Mouse (Mus musculus) hindbrain, embryonic 10.5 days (tissue): ENCODE measurements around the gene Camp. TPM values are rescaled to one million over a fixed set of nuclear protein-coding genes. Genes with fewer than 3 reads are reported as not detected.

Experiments used
- DNase-seq: peaks from one replicate; pipeline ENCODE4 v3.0.0-alpha.2; 2017; ENCODE audit warnings: low spot score
- H3K27ac ChIP-seq: fragments of 300-500 bp; sonication (generic); 2 replicates; pipeline ENCODE4 v1.5.1; 2016; ENCODE audit warnings: mild to moderate bottlenecking, moderate library complexity
- H3K27me3 ChIP-seq: fragments of 300-500 bp; sonication (generic); 2 replicates; pipeline ENCODE4 v1.6.1; 2016; ENCODE audit warnings: mild to moderate bottlenecking; ENCODE audit not compliant: poor library complexity, insufficient read depth, severe bottlenecking
- H3K36me3 ChIP-seq: fragments of 300-500 bp; sonication (generic); 2 replicates; pipeline ENCODE4 v1.6.1; 2016; ENCODE audit warnings: mild to moderate bottlenecking, moderate library complexity
- H3K4me1 ChIP-seq: fragments of 300-500 bp; sonication (generic); replicated peaks from 2 replicates; pipeline ENCODE4 v1.6.1; 2016; ENCODE audit warnings: mild to moderate bottlenecking
- H3K4me3 ChIP-seq: fragments of 300-500 bp; sonication (generic); 2 replicates; pipeline ENCODE4 v1.5.1; 2016; ENCODE audit warnings: mild to moderate bottlenecking, moderate library complexity
- H3K9me3 ChIP-seq: fragments of 300-500 bp; sonication (generic); 2 replicates; pipeline ENCODE4 v1.6.1; 2016; ENCODE audit warnings: mild to moderate bottlenecking, moderate library complexity
- WGBS: fragments of 180-500 bp; shearing (Covaris S2); methylation state at CpG from one replicate; pipeline ENCODE4 v1.1.7; 2016; 5-methylcytosine and 5-hydroxymethylcytosine counted together
- polyA plus RNA-seq: library from polyadenylated mRNA; unstranded; fragments of >200 nt; fragmentation: Nextera tagmentation; extraction: Ambion mirVana; gene quantifications from 2 replicates; pipeline ENCODE4 v1.2.1, GENCODE M21; 2016

Camp gene
- polyA plus RNA-seq, 1 experiment from 2014 or later, result not detected

DNA sequence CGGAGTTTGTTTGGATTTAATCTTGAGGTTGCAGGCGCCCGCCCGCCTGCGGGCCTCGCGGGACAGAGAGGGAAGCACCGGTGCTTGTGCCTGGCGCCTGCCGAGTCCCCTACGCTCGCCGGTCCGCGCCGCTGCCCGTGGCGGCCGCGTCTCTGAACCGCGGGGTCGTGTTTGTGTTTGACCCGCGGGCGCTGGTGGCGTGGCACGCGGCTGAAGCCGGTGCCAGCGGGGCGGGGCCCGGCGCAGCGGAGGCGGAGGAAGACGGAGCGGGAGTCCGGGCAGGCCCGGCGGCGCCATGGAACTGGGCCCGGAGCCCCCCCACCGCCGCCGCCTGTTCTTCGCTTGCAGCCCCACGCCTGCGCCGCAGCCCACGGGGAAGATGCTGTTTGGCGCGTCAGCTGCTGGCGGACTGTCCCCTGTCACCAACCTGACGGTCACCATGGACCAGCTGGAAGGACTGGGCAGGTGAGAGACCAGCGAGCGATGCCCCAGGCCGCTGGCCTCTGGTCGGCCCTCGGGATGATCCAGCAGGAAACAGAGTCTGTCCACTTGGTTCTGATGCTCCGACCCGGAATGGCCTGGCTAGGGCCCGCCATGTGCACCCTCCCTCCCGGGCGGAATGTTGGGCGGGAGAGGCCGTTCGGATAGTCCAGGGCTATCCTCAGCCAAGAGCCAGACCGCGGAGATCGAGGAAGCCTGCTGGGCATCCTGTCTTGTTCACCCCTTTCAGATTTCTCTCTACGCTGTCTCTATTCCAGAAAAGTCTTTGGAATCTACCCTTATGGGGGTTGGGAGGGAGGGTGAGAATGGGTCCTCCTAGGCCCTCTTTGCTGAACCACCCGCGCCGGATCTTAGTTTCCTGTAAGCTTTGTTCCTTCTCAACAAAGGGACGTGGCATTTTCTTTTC lies 26.5 kb upstream of the Camp start:
- under 1% methylated on average over 76 of the region's 76 CpGs for WGBS
- H3K4me3 ChIP-seq, result peak overlapping the region; percentile 69
- peak overlapping the region; percentile 90 for H3K27ac ChIP-seq
- peaks cover 42% of the 10 kb centered on the region for H3K36me3 ChIP-seq
- peak; percentile 45 for DNase-seq
- H3K4me1 ChIP-seq, result peaks cover 15% of the 10 kb centered on the region
- H3K9me3 ChIP-seq, result no peaks in the 10 kb centered on the region
- no peaks in the 10 kb centered on the region for H3K27me3 ChIP-seq

DNA sequence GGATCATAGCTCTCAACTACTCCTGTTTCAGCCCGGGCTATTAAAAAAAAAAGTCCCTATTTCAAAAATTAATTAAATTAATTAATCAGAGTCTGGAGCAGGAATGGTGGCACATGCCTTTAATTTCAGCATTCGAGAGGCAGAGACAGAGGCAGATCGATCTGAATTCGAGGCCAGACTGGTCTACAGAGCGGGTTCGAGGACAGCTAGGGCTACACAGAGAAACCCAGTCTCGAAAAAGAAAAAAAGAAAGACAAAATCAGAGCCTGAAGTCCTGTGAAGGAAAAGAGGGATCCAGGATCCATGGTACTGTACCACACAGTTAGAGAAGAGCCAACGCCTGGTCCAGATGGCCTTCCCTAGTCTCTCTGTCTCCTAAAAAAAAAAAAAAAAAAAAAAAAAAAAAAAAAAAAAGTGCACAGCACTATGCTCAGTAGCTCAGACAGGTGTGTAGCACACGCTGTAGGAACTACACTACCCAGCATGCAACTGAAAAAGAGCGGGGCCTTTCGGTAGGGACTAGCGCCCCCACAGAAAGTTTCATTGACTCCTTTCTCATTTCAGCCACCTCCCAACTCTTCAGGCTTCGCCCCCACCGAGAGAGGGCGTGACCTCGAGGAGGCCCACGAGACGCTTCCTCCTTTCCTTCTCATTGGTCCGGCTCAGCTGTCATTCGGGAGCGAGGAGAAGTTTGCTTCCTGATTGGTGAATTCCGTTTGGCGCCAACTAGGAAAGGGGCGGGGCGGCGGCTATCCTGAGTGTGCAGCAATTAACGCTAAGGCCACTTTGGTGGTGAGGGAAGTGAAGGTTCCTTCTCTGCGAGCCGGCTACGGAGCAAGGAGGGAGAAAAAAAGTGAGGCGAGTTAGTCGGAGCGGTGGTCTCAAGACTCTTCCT lies 25.6 kb upstream of the Camp start, which contains the start of gene Cdc25a:
Cdc25a (plus strand) TSS at position 783 of the 895 bp plus-strand sequence.
- no peaks in the 10 kb centered on the region for H3K9me3 ChIP-seq
- H3K36me3 ChIP-seq, result peaks cover 33% of the 10 kb centered on the region
- peak; percentile 98 for DNase-seq
- H3K4me1 ChIP-seq, result peaks cover 19% of the 10 kb centered on the region
- H3K4me3 ChIP-seq, result peak within 1 kb of the TSS; percentile 69
- H3K27me3 ChIP-seq, result no peaks in the 10 kb centered on the region
- 6% methylated on average over 33 of the region's 33 CpGs for WGBS
- peak within 1 kb of the TSS; percentile 90 for H3K27ac ChIP-seq

DNA sequence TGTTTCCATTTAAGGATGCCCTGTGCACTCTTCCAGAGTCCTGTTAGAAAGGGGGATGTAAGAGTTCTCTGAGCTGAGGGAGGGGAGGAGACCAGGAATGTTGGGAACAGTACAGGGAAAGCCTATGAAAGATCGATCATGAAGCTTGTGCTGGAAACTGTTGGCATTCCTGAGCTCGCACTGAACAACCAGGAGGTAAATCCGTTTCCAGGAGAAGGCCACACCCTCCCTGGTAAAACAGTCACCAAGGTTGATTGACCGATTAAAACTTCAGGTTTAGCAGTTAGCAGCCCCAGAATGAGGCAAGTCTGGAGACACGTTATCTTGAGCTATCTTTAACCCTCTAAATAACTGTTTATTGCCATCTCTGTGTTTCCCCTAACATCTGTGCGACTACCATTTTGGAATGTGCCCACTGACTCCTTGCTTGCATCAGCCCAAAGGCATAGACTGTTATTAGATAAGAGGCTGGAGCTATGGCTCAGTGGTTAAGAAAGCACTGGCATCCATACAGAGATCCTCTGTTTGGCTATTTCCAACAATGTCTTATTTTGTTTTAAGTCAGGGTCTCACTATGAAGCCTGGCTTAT lies 21.7 kb upstream of the Camp start:
- Histone ChIP-seq H3K27ac (no peak overlapping the region), H3K4me1 (peaks cover 6% of the 10 kb centered on the region; the same call in 1 of the 2 replicates), H3K9me3 (no peaks in the 10 kb centered on the region), H3K4me3 (no peak overlapping the region), H3K36me3 (no peaks in the 10 kb centered on the region), H3K27me3 (no peaks in the 10 kb centered on the region)
- no peak for DNase-seq
- WGBS, result 46% methylated on average over 6 of the region's 6 CpGs

DNA sequence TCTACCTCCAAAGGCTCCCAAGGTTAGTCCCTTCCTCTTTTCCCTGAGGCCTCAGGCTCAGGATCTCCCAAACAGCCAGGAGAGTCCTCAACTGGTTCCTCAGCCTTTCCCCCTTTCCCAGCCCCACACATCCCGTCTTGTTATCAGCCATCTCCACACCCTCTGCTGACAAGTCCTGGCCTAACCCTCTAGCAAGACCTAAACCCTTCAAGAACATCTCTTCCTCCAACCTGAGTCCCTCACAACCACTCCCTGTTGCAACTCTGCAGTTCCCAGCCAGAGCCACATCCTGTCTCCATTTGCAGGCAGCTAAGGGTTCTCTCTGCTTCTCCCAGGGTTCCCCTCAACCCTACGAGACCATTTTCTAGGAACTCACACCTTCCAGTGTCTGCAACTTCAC lies 16.8 kb upstream of the Camp start:
- Histone ChIP-seq H3K9me3 (no peaks in the 10 kb centered on the region), H3K27me3 (no peaks in the 10 kb centered on the region; the same call in 1 of the 2 replicates), H3K4me1 (peaks cover 3% of the 10 kb centered on the region; the same call in 1 of the 2 replicates), H3K4me3 (no peak overlapping the region), H3K27ac (no peak overlapping the region), H3K36me3 (no peaks in the 10 kb centered on the region)
- DNase-seq, result no peak
- 67% methylated on average over 2 of the region's 2 CpGs for WGBS

DNA sequence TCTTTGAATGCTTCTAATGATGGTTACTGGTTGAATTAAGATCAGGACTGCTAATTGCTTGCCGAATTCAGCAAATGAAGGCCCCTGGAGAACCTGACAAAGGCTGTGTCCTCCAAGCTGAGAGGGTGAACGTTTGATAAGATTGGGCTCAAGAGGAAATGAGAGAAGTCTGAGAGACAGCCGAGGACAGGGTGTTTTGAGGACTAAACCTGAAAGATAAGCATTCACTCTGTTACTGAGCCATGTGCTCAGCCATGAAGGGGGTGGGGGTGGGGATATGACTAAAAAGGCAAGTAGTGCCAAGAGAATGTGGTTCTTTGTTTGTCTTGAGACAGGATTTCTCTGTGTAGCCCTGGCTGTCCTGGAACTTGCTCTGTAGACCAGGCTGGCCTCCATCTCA lies 13.7 kb upstream of the Camp start:
- Histone ChIP-seq H3K27me3 (no peaks in the 10 kb centered on the region; the same call in 1 of the 2 replicates), H3K27ac (no peak overlapping the region), H3K4me1 (no peaks in the 10 kb centered on the region; the same call in 1 of the 2 replicates), H3K36me3 (no peaks in the 10 kb centered on the region), H3K4me3 (peak overlapping the region; percentile 18; the same call in 1 of the 2 replicates), H3K9me3 (no peaks in the 10 kb centered on the region)
- DNase-seq, result no peak
- 79% methylated on average over 3 of the region's 3 CpGs for WGBS

DNA sequence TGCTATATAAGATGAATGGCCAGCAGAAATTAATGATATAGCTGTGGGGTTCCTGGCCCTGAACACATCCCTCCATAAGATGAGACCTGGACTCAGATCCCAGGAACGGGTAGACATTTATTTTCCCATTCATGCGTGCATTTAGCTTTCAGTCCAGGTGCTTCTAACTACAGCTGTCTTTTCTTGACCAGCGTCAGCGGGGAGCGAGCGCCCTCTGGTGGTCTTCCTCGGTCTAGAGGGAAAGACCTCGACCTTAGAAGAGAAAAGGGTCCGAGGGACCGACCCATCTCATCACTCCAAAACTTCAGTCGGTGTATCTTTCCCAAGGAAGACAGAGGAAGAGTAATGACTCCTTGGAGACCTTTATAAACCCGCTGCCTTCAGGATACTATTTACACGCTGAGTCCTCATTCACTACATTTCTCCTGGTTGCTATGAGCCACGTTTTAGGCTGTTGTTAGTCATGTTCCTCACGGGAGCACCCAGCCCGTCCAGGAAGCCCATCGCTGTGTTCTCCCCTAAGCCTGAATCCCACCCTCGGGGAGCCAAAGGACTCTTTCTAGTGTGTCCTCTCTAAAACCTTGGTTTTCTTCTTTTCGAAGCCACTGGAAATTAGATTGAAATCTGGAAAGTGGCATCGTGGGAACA lies 13.1 kb upstream of the Camp start:
- Histone ChIP-seq H3K36me3 (no peaks in the 10 kb centered on the region), H3K9me3 (no peaks in the 10 kb centered on the region), H3K27me3 (no peaks in the 10 kb centered on the region; the same call in 1 of the 2 replicates), H3K27ac (peak overlapping the region; percentile 35; the same call in 1 of the 2 replicates), H3K4me3 (peak overlapping the region; percentile 18; the same call in 1 of the 2 replicates), H3K4me1 (no peaks in the 10 kb centered on the region; the same call in 1 of the 2 replicates)
- WGBS, result 25% methylated on average over 20 of the region's 20 CpGs
- peak; percentile 86 for DNase-seq

DNA sequence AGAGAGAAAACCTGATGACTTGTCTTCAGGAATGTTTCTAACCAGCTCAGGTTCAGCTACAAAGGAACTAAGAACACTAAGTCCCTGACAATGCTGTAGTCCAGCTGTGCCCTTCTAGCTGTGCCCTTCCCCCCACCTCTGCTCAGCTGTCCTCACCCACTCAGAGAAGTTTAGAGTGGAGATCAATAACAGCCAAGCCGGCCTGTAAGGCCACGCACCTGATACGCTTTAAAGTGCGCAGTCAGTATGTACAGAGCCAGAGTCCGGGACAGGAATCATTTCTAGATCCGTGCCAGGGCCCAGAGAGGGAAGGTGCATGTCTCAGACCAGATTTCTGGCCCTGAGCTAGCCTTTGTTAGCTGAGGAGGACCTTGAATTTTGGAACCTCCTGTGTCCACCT lies 6.5 kb upstream of the Camp start:
- Histone ChIP-seq H3K4me1 (no peaks in the 10 kb centered on the region), H3K27ac (no peak overlapping the region), H3K36me3 (no peaks in the 10 kb centered on the region), H3K9me3 (no peaks in the 10 kb centered on the region), H3K4me3 (no peak overlapping the region), H3K27me3 (no peaks in the 10 kb centered on the region)
- no peak for DNase-seq
- 83% methylated on average over 6 of the region's 6 CpGs for WGBS

DNA sequence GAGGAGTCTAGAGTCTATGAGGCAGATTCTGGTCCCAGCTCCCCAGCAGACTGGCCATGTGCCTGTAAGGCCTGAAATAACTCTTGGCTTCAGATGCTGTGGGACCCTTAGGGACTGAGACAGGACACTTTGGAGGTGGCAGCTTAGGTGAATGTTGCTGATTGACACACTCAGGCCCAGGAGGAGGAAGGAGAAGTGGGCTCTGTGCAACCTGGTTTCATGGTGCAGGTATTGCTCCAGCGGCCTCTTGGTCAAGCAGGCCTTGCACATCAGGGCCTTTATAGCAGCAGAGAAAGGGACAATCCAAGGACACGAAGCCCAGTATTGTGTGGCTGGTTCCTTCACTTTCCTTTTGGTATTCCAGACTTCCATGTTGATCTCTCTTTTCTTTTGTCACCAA lies 4.9 kb upstream of the Camp start:
- Histone ChIP-seq H3K4me3 (no peak overlapping the region), H3K36me3 (no peaks in the 10 kb centered on the region), H3K9me3 (no peaks in the 10 kb centered on the region), H3K4me1 (no peaks in the 10 kb centered on the region), H3K27me3 (no peaks in the 10 kb centered on the region), H3K27ac (no peak overlapping the region)
- WGBS, result 81% methylated on average over 2 of the region's 2 CpGs
- DNase-seq, result no peak

DNA sequence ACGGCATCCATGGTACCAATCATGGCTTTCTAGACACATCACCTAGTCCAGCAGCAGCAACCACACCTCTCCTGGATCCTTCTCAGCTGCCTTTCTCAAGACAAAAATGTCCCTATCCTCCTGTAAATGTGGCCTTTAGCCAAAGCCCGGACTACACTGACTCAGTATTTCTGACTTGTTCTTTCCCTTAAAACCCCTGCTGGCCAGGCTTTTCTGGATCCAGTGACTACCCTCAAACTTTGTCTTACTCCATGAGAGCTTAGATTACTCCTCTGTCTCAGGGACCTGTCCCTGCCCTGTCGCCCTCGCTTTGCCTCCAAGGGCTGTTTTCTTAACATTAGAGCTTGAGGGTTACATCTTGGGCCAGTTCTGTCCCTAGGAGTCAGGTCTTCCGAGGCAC lies 682 bp upstream of the Camp start:
- H3K4me1 ChIP-seq, result no peaks in the 10 kb centered on the region
- H3K9me3 ChIP-seq, result no peaks in the 10 kb centered on the region
- no peaks in the 10 kb centered on the region for H3K27me3 ChIP-seq
- H3K27ac ChIP-seq, result no peak overlapping the region
- peaks cover 7% of the 10 kb centered on the region for H3K36me3 ChIP-seq
- WGBS, result 85% methylated on average over 5 of the region's 5 CpGs
- no peak for DNase-seq
- H3K4me3 ChIP-seq, result no peak overlapping the region

DNA sequence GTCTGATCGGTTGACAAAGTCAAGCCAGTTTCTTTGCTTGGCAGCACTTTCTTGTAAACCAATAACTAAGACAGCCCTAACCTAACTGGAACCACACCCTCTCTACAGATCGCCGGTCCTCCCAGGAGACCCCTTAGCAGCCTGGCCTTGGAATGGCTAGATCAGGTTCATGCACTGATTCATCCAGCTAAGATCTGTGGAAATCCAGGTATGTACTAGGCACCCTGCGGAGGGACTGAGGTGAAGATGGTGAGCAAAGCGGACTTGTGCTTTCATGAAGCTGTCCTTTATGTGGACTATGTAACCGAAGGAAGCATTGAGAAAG lies 16.4 kb downstream of the Camp start:
- H3K27ac ChIP-seq, result peak overlapping the region; percentile 91
- H3K36me3 ChIP-seq, result peaks cover 42% of the 10 kb centered on the region

DNA sequence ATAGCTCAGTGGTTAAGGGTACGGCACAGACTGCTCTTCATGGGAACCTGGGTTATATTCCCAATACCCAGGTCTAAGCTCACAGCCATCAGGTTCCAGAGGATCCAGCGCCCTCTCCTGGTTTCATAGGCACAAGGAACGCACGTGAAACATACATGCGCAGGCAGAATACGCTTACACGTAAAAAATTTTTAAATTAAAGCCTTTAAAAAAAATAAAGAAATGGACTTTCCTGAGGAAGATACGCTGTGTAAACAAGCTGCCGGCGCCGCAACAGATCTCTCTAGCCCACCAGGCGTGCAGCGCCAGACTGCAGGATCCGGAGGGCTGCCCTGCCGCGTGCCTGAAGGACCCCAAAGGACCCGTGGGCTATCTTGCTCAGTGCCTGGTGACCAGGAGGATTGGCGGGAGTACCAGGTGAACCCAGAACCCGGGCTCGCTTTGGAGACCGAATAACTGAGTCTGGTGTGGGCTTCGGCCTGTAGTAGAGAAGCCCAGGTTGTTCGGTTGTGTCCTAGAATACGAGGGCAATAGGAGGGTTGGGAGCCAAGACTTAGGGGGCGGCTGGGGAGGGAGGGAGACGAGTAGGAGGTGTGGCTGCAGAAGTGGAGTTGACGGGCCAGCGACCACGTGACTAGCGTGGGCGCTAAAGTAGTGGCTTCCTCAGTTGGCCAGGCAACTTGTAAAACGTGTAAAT lies 16.9 kb downstream of the Camp start, which contains the start of gene Nme6:
Nme6 (plus strand) TSS at position 359 of the 697 bp plus-strand sequence.
- H3K4me1 ChIP-seq, result peaks cover 14% of the 10 kb centered on the region
- no peaks in the 10 kb centered on the region for H3K9me3 ChIP-seq
- under 1% methylated on average over 32 of the region's 32 CpGs for WGBS
- peak within 1 kb of the TSS; percentile 70 for H3K4me3 ChIP-seq
- peak within 1 kb of the TSS; percentile 91 for H3K27ac ChIP-seq
- H3K36me3 ChIP-seq, result peaks cover 37% of the 10 kb centered on the region
- peak; percentile 92 for DNase-seq
- no peaks in the 10 kb centered on the region for H3K27me3 ChIP-seq

More for the DNA sequence above, 16.4 kb downstream of the Camp start:
- H3K4me3 ChIP-seq, result peak overlapping the region; percentile 70
- WGBS, result 12% methylated on average over 6 of the region's 6 CpGs
- no peak for DNase-seq
- no peaks in the 10 kb centered on the region for H3K9me3 ChIP-seq
- H3K27me3 ChIP-seq, result no peaks in the 10 kb centered on the region
- H3K4me1 ChIP-seq, result peaks cover 14% of the 10 kb centered on the region
